Comparison of ENCODE assay signal across 27 mouse cellular contexts in genomic region chr19:3988066-3988465, GRCm38 (mm10). TPM values are rescaled to one million over a fixed set of nuclear protein-coding genes. Genes with fewer than 3 reads are reported as not detected.
"Had no signal": no experiment of that assay in that cellular context is flagged by ENCODE, and none has a peak within 500 bp of the region (broad histone marks: within the 10 kb centered on the region; RNA-seq: fewer than 3 reads in every experiment).

No protein-coding gene starts in this region.

- H3K36me3 ChIP-seq: heart, embryonic 15.5 days; hindbrain, embryonic 13.5 days; hindbrain, embryonic 15.5 days; limb, embryonic 10.5 days; limb, embryonic 12.5 days; liver, embryonic 15.5 days had no signal

- H3K9me3 ChIP-seq: heart, embryonic 15.5 days; hindbrain, embryonic 13.5 days; hindbrain, embryonic 15.5 days; kidney, embryonic 15.5 days; limb, embryonic 10.5 days; limb, embryonic 12.5 days; liver, embryonic 13.5 days; liver, embryonic 15.5 days had no signal

- DNase-seq: forebrain, postnatal 0 days; gastrocnemius, postnatal 14 days; gastrocnemius, postnatal 36 days; heart, adult 11 months; heart, adult 2 months; heart, postnatal 14 days; heart, postnatal 36 days; kidney, postnatal 14 days; layer of hippocampus, adult 9-11 months; liver; liver, embryonic 13.5 days had no signal

- H3K27ac ChIP-seq: heart, adult 2 months; heart, embryonic 13.5 days; heart, embryonic 15.5 days; hindbrain, embryonic 13.5 days; hindbrain, embryonic 15.5 days; hindbrain, postnatal 0 days; kidney, embryonic 15.5 days; left cerebral cortex, adult 2 months; limb, embryonic 10.5 days; limb, embryonic 12.5 days; liver, embryonic 13.5 days; liver, embryonic 15.5 days had no signal

- ATAC-seq: forebrain, postnatal 0 days; hindbrain, postnatal 0 days; intestine, embryonic 16.5 days had no signal

- H3K4me2 ChIP-seq: heart, embryonic 11.5 days; heart, embryonic 13.5 days; heart, embryonic 15.5 days; hindbrain, embryonic 13.5 days; hindbrain, embryonic 15.5 days; kidney, embryonic 15.5 days; limb, embryonic 12.5 days; liver, embryonic 11.5 days; liver, embryonic 13.5 days; liver, embryonic 15.5 days had no signal

- H3K27me3 ChIP-seq: heart, embryonic 13.5 days; hindbrain, embryonic 13.5 days; hindbrain, embryonic 15.5 days; kidney, embryonic 15.5 days had no signal

- H3K9ac ChIP-seq: forebrain, postnatal 0 days; heart, embryonic 13.5 days; heart, embryonic 15.5 days; hindbrain, embryonic 13.5 days; hindbrain, embryonic 15.5 days; kidney, embryonic 15.5 days; limb, embryonic 12.5 days; liver, embryonic 13.5 days; liver, embryonic 15.5 days had no signal

- H3K4me3 ChIP-seq: heart, adult 2 months; heart, embryonic 13.5 days; heart, embryonic 15.5 days; hindbrain, embryonic 13.5 days; hindbrain, embryonic 15.5 days; kidney, embryonic 15.5 days; left cerebral cortex, adult 2 months; limb, embryonic 10.5 days; limb, embryonic 12.5 days; liver, embryonic 13.5 days; liver, embryonic 15.5 days had no signal

RNA-seq across cellular contexts. Expression of gene Tbx10, which starts 4.5 kb away (rescaled TPM):
- polyA plus RNA-seq: forebrain, postnatal 0 days; gonadal fat pad, adult 2 months; heart, embryonic 13.5 days; heart, embryonic 15.5 days; heart, postnatal 0 days; large intestine, adult 2 months; limb, embryonic 12.5 days had no signal
